Mouse (Mus musculus): Measurements from ENCODE around the gene Amd1. TPM values are rescaled to one million over a fixed set of nuclear protein-coding genes. Genes with fewer than 3 reads are reported as not detected.
"Not testable (repeated sequence)": the region's sequence is repeated elsewhere in the genome, so short reads cannot be mapped to it uniquely, and the experiment has no call there.

The Amd1 gene
- polyA plus RNA-seq, 1 experiment from 2014 or later: 82.2 TPM

- Histone ChIP-seq H3K4me2 (replicated peaks; ENCODE audit: low read depth, low read length) (no peak overlapping the region), H3K9me3 (ENCODE audit: control insufficient read depth, low read length) (no peaks in the 10 kb centered on the region), H3K27ac (ENCODE audit: low read depth, low read length) (no peak overlapping the region), H3K4me1 (replicated peaks; ENCODE audit: control insufficient read depth, insufficient read depth, low read length) (no peaks in the 10 kb centered on the region), H3K9ac (ENCODE audit: low read depth, low read length) (no peak overlapping the region), H3K36me3 (ENCODE audit: control insufficient read depth, insufficient read depth, low read length) (no peaks in the 10 kb centered on the region), H3K4me3 (ENCODE audit: low read depth, low read length) (no peak overlapping the region), H3K27me3 (ENCODE audit: control insufficient read depth, insufficient read depth, low read length) (no peaks in the 10 kb centered on the region)
- no peak for ATAC-seq (ENCODE audit: low FRiP score)
- 56% methylated on average over 6 of the region's 6 CpGs for WGBS
- no peak for DNase-seq (ENCODE audit: low spot score)
Measured at GRCm38 (mm10) chr10:40309884-40310635, 8.1 kb upstream of the Amd1 start.

- Histone ChIP-seq H3K4me2 (replicated peaks; ENCODE audit: low read depth, low read length) (no peak overlapping the region), H3K9ac (ENCODE audit: low read depth, low read length) (no peak overlapping the region), H3K4me1 (replicated peaks; ENCODE audit: control insufficient read depth, insufficient read depth, low read length) (no peaks in the 10 kb centered on the region), H3K9me3 (ENCODE audit: control insufficient read depth, low read length) (no peaks in the 10 kb centered on the region), H3K27me3 (ENCODE audit: control insufficient read depth, insufficient read depth, low read length) (no peaks in the 10 kb centered on the region), H3K27ac (ENCODE audit: low read depth, low read length) (no peak overlapping the region), H3K36me3 (ENCODE audit: control insufficient read depth, insufficient read depth, low read length) (no peaks in the 10 kb centered on the region), H3K4me3 (ENCODE audit: low read depth, low read length) (no peak overlapping the region)
- no peak for DNase-seq (ENCODE audit: low spot score)
- ATAC-seq (ENCODE audit: low FRiP score): no peak
- WGBS: 63% methylated on average over 4 of the region's 4 CpGs
Measured at GRCm38 (mm10) chr10:40307826-40308583, 6.0 kb upstream of the Amd1 start.

- DNase-seq (ENCODE audit: low spot score) (no peak), ATAC-seq (ENCODE audit: low FRiP score) (no peak)
- H3K4me1 ChIP-seq (replicated peaks; ENCODE audit: control insufficient read depth, insufficient read depth, low read length): no peaks in the 10 kb centered on the region
- H3K4me2 ChIP-seq (replicated peaks; ENCODE audit: low read depth, low read length): no peak overlapping the region
- WGBS: 89% methylated on average over 1 of the region's 1 CpGs
- no peak overlapping the region for H3K9ac ChIP-seq (ENCODE audit: low read depth, low read length)
- H3K36me3 ChIP-seq (ENCODE audit: control insufficient read depth, insufficient read depth, low read length): no peaks in the 10 kb centered on the region
- H3K9me3 ChIP-seq (ENCODE audit: control insufficient read depth, low read length): no peaks in the 10 kb centered on the region
- no peak overlapping the region for H3K27ac ChIP-seq (ENCODE audit: low read depth, low read length)
- no peaks in the 10 kb centered on the region for H3K27me3 ChIP-seq (ENCODE audit: control insufficient read depth, insufficient read depth, low read length)
- H3K4me3 ChIP-seq (ENCODE audit: low read depth, low read length): no peak overlapping the region
Measured at GRCm38 (mm10) chr10:40305989-40306388, 4.0 kb upstream of the Amd1 start.

- DNase-seq (ENCODE audit: low spot score) (peak; percentile 69), ATAC-seq (ENCODE audit: low FRiP score) (peak; percentile 56)
- 0% methylated on average over 35 of the region's 91 CpGs for WGBS
- Histone ChIP-seq H3K9ac (ENCODE audit: low read depth, low read length) (peak overlapping the region; percentile 90), H3K27ac (ENCODE audit: low read depth, low read length) (peak overlapping the region; percentile 86), H3K4me2 (replicated peaks; ENCODE audit: low read depth, low read length) (peak overlapping the region; percentile 69), H3K4me3 (ENCODE audit: low read depth, low read length) (peak overlapping the region; percentile 99)
- not testable (repeated sequence) for H3K36me3 ChIP-seq (ENCODE audit: control insufficient read depth, insufficient read depth, low read length); H3K27me3 ChIP-seq (ENCODE audit: control insufficient read depth, insufficient read depth, low read length); H3K4me1 ChIP-seq (replicated peaks; ENCODE audit: control insufficient read depth, insufficient read depth, low read length); H3K9me3 ChIP-seq (ENCODE audit: control insufficient read depth, low read length)
Measured at GRCm38 (mm10) chr10:40301181-40302075, 558 bp downstream of the Amd1 start.

GRCm38 (mm10) chr10:40300648-40301171 lies 1.3 kb downstream of the Amd1 start:
- H3K36me3 ChIP-seq (ENCODE audit: control insufficient read depth, insufficient read depth, low read length): no peaks in the 10 kb centered on the region
- no peaks in the 10 kb centered on the region for H3K27me3 ChIP-seq (ENCODE audit: control insufficient read depth, insufficient read depth, low read length)
- H3K4me2 ChIP-seq (replicated peaks; ENCODE audit: low read depth, low read length): peak overlapping the region; percentile 69
- WGBS: under 1% methylated on average over 36 of the region's 36 CpGs
- no peaks in the 10 kb centered on the region for H3K4me1 ChIP-seq (replicated peaks; ENCODE audit: control insufficient read depth, insufficient read depth, low read length)
- peak overlapping the region; percentile 99 for H3K4me3 ChIP-seq (ENCODE audit: low read depth, low read length)
- ATAC-seq (ENCODE audit: low FRiP score) (peak; percentile 79), DNase-seq (ENCODE audit: low spot score) (peak; percentile 89)
- H3K9ac ChIP-seq (ENCODE audit: low read depth, low read length): peak overlapping the region; percentile 90
- peak overlapping the region; percentile 86 for H3K27ac ChIP-seq (ENCODE audit: low read depth, low read length)
- no peaks in the 10 kb centered on the region for H3K9me3 ChIP-seq (ENCODE audit: control insufficient read depth, low read length)

- no peak for DNase-seq (ENCODE audit: low spot score)
- Histone ChIP-seq H3K4me1 (replicated peaks; ENCODE audit: control insufficient read depth, insufficient read depth, low read length) (no peaks in the 10 kb centered on the region), H3K9ac (ENCODE audit: low read depth, low read length) (no peak overlapping the region), H3K9me3 (ENCODE audit: control insufficient read depth, low read length) (no peaks in the 10 kb centered on the region), H3K4me3 (ENCODE audit: low read depth, low read length) (no peak overlapping the region), H3K4me2 (replicated peaks; ENCODE audit: low read depth, low read length) (no peak overlapping the region), H3K36me3 (ENCODE audit: control insufficient read depth, insufficient read depth, low read length) (0 out of 2 replicates have a peak, but pooled peaks cover 2% of the 10 kb centered on the region), H3K27ac (ENCODE audit: low read depth, low read length) (no peak overlapping the region), H3K27me3 (ENCODE audit: control insufficient read depth, insufficient read depth, low read length) (no peaks in the 10 kb centered on the region)
- no peak for ATAC-seq (ENCODE audit: low FRiP score)
- 95% methylated on average over 6 of the region's 6 CpGs for WGBS
Measured at GRCm38 (mm10) chr10:40292640-40293039, 9.3 kb downstream of the Amd1 start.

- Histone ChIP-seq H3K4me3 (ENCODE audit: low read depth, low read length) (no peak overlapping the region), H3K4me2 (replicated peaks; ENCODE audit: low read depth, low read length) (no peak overlapping the region), H3K9ac (ENCODE audit: low read depth, low read length) (no peak overlapping the region), H3K9me3 (ENCODE audit: control insufficient read depth, low read length) (no peaks in the 10 kb centered on the region), H3K4me1 (replicated peaks; ENCODE audit: control insufficient read depth, insufficient read depth, low read length) (no peaks in the 10 kb centered on the region), H3K36me3 (ENCODE audit: control insufficient read depth, insufficient read depth, low read length) (peaks cover 5% of the 10 kb centered on the region; the same call in 1 of the 2 replicates), H3K27ac (ENCODE audit: low read depth, low read length) (no peak overlapping the region), H3K27me3 (ENCODE audit: control insufficient read depth, insufficient read depth, low read length) (no peaks in the 10 kb centered on the region)
- DNase-seq (ENCODE audit: low spot score) (no peak), ATAC-seq (ENCODE audit: low FRiP score) (no peak)
- WGBS: 94% methylated on average over 1 of the region's 1 CpGs
Measured at GRCm38 (mm10) chr10:40286767-40287166, 15.2 kb downstream of the Amd1 start.

GRCm38 (mm10) chr10:40285571-40285970 lies 16.4 kb downstream of the Amd1 start:
- DNase-seq (ENCODE audit: low spot score): no peak
- no peak overlapping the region for H3K27ac ChIP-seq (ENCODE audit: low read depth, low read length)
- H3K4me2 ChIP-seq (replicated peaks; ENCODE audit: low read depth, low read length): no peak overlapping the region
- peaks cover 3% of the 10 kb centered on the region; the same call in 1 of the 2 replicates for H3K36me3 ChIP-seq (ENCODE audit: control insufficient read depth, insufficient read depth, low read length)
- WGBS: 83% methylated on average over 1 of the region's 1 CpGs
- H3K4me3 ChIP-seq (ENCODE audit: low read depth, low read length): no peak overlapping the region
- H3K9ac ChIP-seq (ENCODE audit: low read depth, low read length): no peak overlapping the region
- H3K4me1 ChIP-seq (replicated peaks; ENCODE audit: control insufficient read depth, insufficient read depth, low read length): no peaks in the 10 kb centered on the region
- H3K9me3 ChIP-seq (ENCODE audit: control insufficient read depth, low read length): no peaks in the 10 kb centered on the region
- no peaks in the 10 kb centered on the region for H3K27me3 ChIP-seq (ENCODE audit: control insufficient read depth, insufficient read depth, low read length)
- no peak for ATAC-seq (ENCODE audit: low FRiP score)

Data from hindbrain, embryonic 11.5 days (tissue).